In genomic region chr8:46151202-46152062, GRCm38 (mm10) we compare ENCODE assay signal across 8 mouse cellular contexts. TPM values are rescaled to one million over a fixed set of nuclear protein-coding genes. Genes with fewer than 3 reads are reported as not detected.
DNase-seq lines count a peak whose midpoint lies in the region; ATAC-seq lines count a peak whose summit lies in the region.

TSS of gene Cfap97 (plus strand) at chr8:46151771.

- H3K9ac ChIP-seq in forebrain, embryonic 15.5 days (replicated peaks) = peak within 1 kb of the TSS; percentile 81

- H3K36me3 ChIP-seq in forebrain, embryonic 15.5 days = no peaks in the 10 kb centered on the region
- H3K36me3 ChIP-seq in macrophage (ENCODE audit: inconsistent target) = no peaks in the 10 kb centered on the region

- H3K27ac ChIP-seq in forebrain, embryonic 15.5 days (replicated peaks) = peak within 1 kb of the TSS; percentile 74
- no peak within 1 kb of the TSS for H3K27ac ChIP-seq in macrophage

- H3K79me2 ChIP-seq in macrophage (ENCODE audit: inconsistent target) = peaks cover 40% of the 10 kb centered on the region

- ATAC-seq in forebrain, embryonic 15.5 days (replicated peaks) = peak; percentile 84

- peak within 1 kb of the TSS; percentile 79 for H3K4me3 ChIP-seq in forebrain, embryonic 15.5 days
- H3K4me3 ChIP-seq in macrophage (ENCODE audit: inconsistent target) = peak within 1 kb of the TSS; percentile 51

- WGBS in forebrain, embryonic 15.5 days = 1% methylated on average over 69 of the region's 75 CpGs
- WGBS in macrophage (ENCODE audit: missing documents) = 3% methylated on average over 68 of the region's 75 CpGs

- peak; percentile 59 for DNase-seq in MN1 (ENCODE audit: low spot score)
- peak; percentile 76 for DNase-seq in cerebellum, adult 11-12 months
- peak; percentile 65 for DNase-seq in heart, postnatal 4 days
- peak; percentile 49 to 51 for DNase-seq in layer of hippocampus, postnatal 36 days
- DNase-seq in right cerebral cortex, postnatal 10 days (ENCODE audit: low spot score in 2 of 2) = peak; percentile 56 to 59
- peak; percentile 21 to 25 for DNase-seq in urinary bladder, postnatal 36 days (ENCODE audit: low spot score in 2 of 2)

- H3K9me3 ChIP-seq in forebrain, embryonic 15.5 days = no peaks in the 10 kb centered on the region

- H3K27me3 ChIP-seq in forebrain, embryonic 15.5 days = 0 out of 2 replicates have a peak, but pooled peaks cover 8% of the 10 kb centered on the region

- peak within 1 kb of the TSS; percentile 86 for H3K4me2 ChIP-seq in forebrain, embryonic 15.5 days (replicated peaks)

- H3K4me1 ChIP-seq in forebrain, embryonic 15.5 days = peaks cover 14% of the 10 kb centered on the region

RNA-seq across cellular contexts. Expression of gene Cfap97, which starts in this region (rescaled TPM):
- polyA plus RNA-seq in forebrain, embryonic 15.5 days (2015; fragmentation: Nextera tagmentation; extraction: Ambion mirVana) = 23.1 and 24.3 TPM in 2 replicates
- 10 to 100 TPM; 14.1 to 15.2 TPM for total RNA-seq in heart, postnatal 4 days (2021)
- total RNA-seq in layer of hippocampus, postnatal 36 days (2021) = 10 to 100 TPM; 23.8 to 24.6 TPM
- 10 to 100 TPM in 8 of 26 experiments, 1 to 10 TPM in 15, under 1 TPM in 3; 0.25 to 15.8 (median 5.7) TPM for total RNA-seq in macrophage (2018; cell fraction: chromatin; rRNA removed)
- 10 to 100 TPM in 8 of 26 experiments, 1 to 10 TPM in 18; 2.9 to 12.5 (median 9.0) TPM for total RNA-seq in macrophage (2018; cell fraction: cytosol; rRNA removed)
- total RNA-seq in macrophage (2018; cell fraction: nucleus; rRNA removed) = 10 to 100 TPM in 9 of 26 experiments, 1 to 10 TPM in 17; 2.2 to 19.5 (median 6.7) TPM
- 8.1 to 10.8 TPM (median 10.0 TPM) in 3 replicates for polyA plus RNA-seq in macrophage (2018)

Comparison
In these comparisons a context has a peak if more than half of its experiments do, and no peak if none do; other contexts are left out.
1. DNase-seq: peak in every context shown above with its lines; median percentile 76 in cerebellum, adult 11-12 months; 65 in heart, postnatal 4 days; 59 in MN1; 58 in right cerebral cortex, postnatal 10 days; 50 in layer of hippocampus, postnatal 36 days; 23 in urinary bladder, postnatal 36 days.